Mouse (Mus musculus) E14TG2a.4 (cell line): ENCODE results near the gene Plxdc2.

Experiments
- CTCF ChIP-seq: conservative IDR thresholded peaks from 2 replicates; pipeline ENCODE4 v1.5.1; 2014; ENCODE audit warnings: low read length
- NANOG ChIP-seq: IDR thresholded peaks from 2 replicates; pipeline ENCODE4 v1.6.1; 2014; ENCODE audit warnings: borderline replicate concordance, low read length, mixed read lengths
- POU5F1 ChIP-seq: IDR thresholded peaks from 2 replicates; pipeline ENCODE4 v1.6.1; 2014; ENCODE audit warnings: low read length, borderline replicate concordance

GRCm38 (mm10) chr2:16414340-16414976 is 58.4 kb downstream of the Plxdc2 start:
- TF ChIP-seq CTCF (no peak), POU5F1 (no peak), NANOG (no peak)
